Mouse (Mus musculus) CH12.LX (cell line): ENCODE measurements around the gene Col6a2.

Source experiments
- CTCF ChIP-seq, 2 experiments: IDR thresholded peaks in 1 of 2; conservative IDR thresholded peaks in 1 of 2; 2 replicates each; pipeline ENCODE4 v1.5.1; 2011 to 2012; ENCODE audit warnings: low read depth in 2 of 2, low read length in 2 of 2, improper control_type of control experiment in 1 of 2, inconsistent platforms in 1 of 2, mild to moderate bottlenecking in 1 of 2, moderate library complexity in 1 of 2
- ETS1 ChIP-seq: conservative IDR thresholded peaks from 2 replicates; pipeline ENCODE4 v1.6.1; 2012; ENCODE audit warnings: low read depth, mild to moderate bottlenecking, inconsistent platforms, low read length, improper control_type of control experiment, moderate library complexity
- MAX ChIP-seq: IDR thresholded peaks from 2 replicates; pipeline ENCODE4 v1.6.1; 2011; ENCODE audit warnings: low read length, improper control_type of control experiment
- NRF1 ChIP-seq: IDR thresholded peaks from 2 replicates; pipeline ENCODE4 v1.6.1; 2014; ENCODE audit warnings: low read depth, mild to moderate bottlenecking, inconsistent platforms, low read length, improper control_type of control experiment, moderate library complexity
- POLR2A ChIP-seq: IDR thresholded peaks from 2 replicates; pipeline ENCODE4 v1.6.1; 2011; ENCODE audit warnings: low read depth, mild to moderate bottlenecking, improper control_type of control experiment, low read length

GRCm38 (mm10) chr10:76653345-76654336, 30.2 kb upstream of the Col6a2 start:
- TF ChIP-seq CTCF (conservative IDR thresholded peaks at IDR 0.05 in 1 of 2, IDR thresholded peaks at IDR 0.05 in 1 of 2; ENCODE audit: low read depth in 2 of 2, low read length in 2 of 2) (no peak), MAX (no peak), POLR2A (no peak), NRF1 (no peak), ETS1 (no peak)
